Mouse (Mus musculus) kidney, adult 2 months (tissue): ENCODE measurements around the gene Sgcd.

Experiments
- CTCF ChIP-seq: fragments of 200-500 bp; conservative IDR thresholded peaks from 2 replicates; pipeline ENCODE4 v1.5.1; 2011; ENCODE audit warnings: low read depth, mild to moderate bottlenecking, control low read depth, low read length, moderate library complexity, mixed read lengths; ENCODE audit not compliant: insufficient read depth, insufficient read length
- POLR2A ChIP-seq: fragments of 200-500 bp; IDR thresholded peaks from one replicate; pipeline ENCODE4 v1.6.1; 2011; ENCODE audit warnings: low read depth, low read length, control low read depth

DNA sequence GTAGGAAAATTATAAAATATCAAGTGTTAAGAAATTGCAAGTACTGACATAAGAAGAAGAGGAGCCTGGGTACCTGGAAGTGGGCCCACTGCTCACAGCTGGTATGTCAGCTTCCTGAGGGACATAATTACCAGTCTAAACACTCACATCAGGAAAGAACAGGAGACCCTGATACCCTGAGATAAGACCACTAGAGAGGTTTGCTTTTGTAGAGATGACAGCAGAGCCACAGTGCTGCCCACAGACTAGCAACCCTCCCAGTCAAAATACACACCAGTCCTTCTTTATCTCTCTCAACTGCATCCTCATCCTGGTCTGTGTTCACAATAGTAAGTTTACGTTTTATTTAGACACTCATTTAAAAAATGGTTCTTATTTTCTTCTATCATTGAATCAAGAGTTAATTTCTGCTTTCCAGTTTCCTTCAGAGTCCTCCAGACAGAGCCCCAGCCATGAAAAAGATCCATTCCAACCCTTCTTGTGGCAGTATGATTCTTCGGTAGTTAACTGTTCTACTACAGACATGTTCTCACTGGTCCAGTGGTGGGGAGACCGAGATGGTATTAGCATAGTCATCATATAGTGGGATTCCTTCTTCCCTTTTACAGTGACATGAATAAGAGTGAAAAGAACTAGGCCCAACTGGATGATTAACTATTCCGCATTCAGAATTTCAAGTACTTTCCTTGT is 211.4 kb downstream of the Sgcd start:
- TF ChIP-seq CTCF (no peak), POLR2A (no peak)
